Mouse (Mus musculus): ENCODE results near the gene Ranbp17. TPM values are rescaled to one million over a fixed set of nuclear protein-coding genes. Genes with fewer than 3 reads are reported as not detected.

Ranbp17 gene
- polyA plus RNA-seq, 1 experiment from 2014 or later: 4.1 TPM

DNA sequence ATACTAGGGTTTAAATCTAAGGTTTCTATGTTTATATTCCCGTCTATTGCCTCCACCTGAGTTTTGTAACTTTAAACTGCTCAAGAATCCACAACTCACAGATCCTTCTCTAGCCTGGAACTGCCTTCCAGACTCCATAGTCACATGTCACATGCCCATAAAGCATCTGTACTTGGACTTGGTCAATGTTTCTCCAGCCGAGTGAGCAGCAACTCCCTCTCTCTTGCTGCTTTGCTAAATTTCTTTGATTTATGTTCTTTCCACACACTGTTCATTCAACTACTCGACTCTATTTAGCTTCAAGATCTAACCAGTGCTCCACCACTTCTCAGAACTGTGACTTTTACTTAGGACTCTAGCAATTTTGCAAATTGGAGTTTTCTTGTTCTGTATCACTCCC, 238.7 kb downstream of the Ranbp17 start:
- CTCF ChIA-PET: interaction anchor here (1.5 kb wide), 1 partner anchor 10 kb away, joined by 3 read pairs; no protein-coding TSS in a partner anchor
- ATAC-seq (no peak), DNase-seq (ENCODE audit: low read depth, low spot score) (no peak)

DNA sequence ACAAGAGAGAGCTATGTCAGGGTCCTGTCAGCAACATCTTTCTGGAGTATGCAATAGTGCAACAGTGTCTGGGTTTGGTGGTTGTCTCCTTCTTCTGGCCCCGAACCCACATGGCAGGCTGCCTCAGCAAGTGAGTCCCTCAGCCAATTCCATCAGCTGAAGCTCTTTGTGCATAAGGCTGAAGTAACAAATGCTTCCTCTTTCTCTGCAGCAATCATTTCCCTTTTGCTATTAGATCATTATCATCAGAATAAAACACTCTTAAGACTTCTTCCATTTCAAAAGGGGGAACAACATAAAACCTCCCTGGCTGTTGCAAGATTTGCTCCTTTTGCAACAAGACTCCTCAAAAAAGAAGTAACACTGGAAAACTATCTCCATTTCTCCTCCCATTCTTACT, 239.3 kb downstream of the Ranbp17 start:
- ATAC-seq (no peak), DNase-seq (ENCODE audit: low read depth, low spot score) (no peak)
- no peak for TF ChIP-seq CTCF (IDR thresholded peaks at IDR 0.05)
- CTCF ChIA-PET: interaction anchor here (1.5 kb wide), 1 partner anchor 10 kb away, joined by 3 read pairs; no protein-coding TSS in a partner anchor
- no peaks in the 10 kb centered on the region for H3K27me3 ChIP-seq
- POLR2A ChIA-PET: no interaction called here
- in situ Hi-C loops (cut with MboI; ENCODE audit: low pct_unique_long_range_greater_than_20kb): no loop called here

More for the DNA sequence above, 238.7 kb downstream of the Ranbp17 start:
- no peaks in the 10 kb centered on the region for H3K27me3 ChIP-seq
- no peak for TF ChIP-seq CTCF (IDR thresholded peaks at IDR 0.05)
- POLR2A ChIA-PET: no interaction called here
- in situ Hi-C loops (cut with MboI; ENCODE audit: low pct_unique_long_range_greater_than_20kb): no loop called here

DNA sequence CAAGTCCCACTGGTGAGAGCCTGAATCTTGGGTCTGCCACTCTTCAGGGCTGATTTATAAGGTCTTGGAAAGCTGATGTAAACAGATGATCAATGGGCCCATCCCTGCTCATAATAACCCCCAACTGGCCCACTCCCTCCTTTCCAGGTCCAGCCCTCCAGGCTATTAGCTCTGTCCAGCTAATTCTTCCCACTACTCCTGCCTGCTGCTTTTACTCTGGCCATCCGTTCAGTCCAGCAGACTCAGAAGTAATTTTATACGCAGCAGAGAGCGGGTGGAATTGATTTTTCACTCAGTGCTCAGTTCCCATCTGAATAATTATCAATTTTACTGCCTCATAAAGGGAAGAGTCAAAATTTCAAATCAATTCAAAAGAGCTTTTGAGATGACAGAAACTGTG, 273.3 kb downstream of the Ranbp17 start:
- in situ Hi-C loops (cut with MboI; ENCODE audit: low pct_unique_long_range_greater_than_20kb): no loop called here
- CTCF ChIA-PET: interaction anchor here (1.5 kb wide), 1 partner anchor 11 kb away, joined by 5 read pairs; no protein-coding TSS in a partner anchor
- TF ChIP-seq CTCF (IDR thresholded peaks at IDR 0.05): no peak
- POLR2A ChIA-PET: no interaction called here
- no peaks in the 10 kb centered on the region for H3K27me3 ChIP-seq
- no peak for ATAC-seq
- DNase-seq (ENCODE audit: low read depth, low spot score): no peak

DNA sequence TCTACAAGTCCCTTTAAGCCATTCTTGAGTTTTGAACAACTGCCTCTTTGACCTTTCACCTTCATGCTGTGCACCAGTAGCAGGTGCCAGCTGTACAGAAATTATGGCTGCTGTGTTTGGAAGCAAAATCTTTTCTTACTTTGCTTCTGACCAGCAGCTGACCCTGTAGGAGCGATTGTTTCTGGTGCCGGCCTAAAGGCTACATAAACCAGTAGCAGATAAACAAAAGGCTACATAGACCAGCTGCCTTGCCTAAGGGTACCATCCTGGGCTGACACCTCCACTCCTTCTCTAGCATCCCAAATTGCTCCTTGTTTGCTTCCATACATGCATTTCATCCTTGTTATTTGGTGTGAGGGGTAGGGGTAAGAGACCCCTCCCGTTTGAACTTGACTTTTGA, 279.4 kb downstream of the Ranbp17 start:
- TF ChIP-seq CTCF (IDR thresholded peaks at IDR 0.05): no peak
- in situ Hi-C loops (cut with MboI; ENCODE audit: low pct_unique_long_range_greater_than_20kb): no loop called here
- no peaks in the 10 kb centered on the region for H3K27me3 ChIP-seq
- no peak for ATAC-seq
- ChIA-PET CTCF (no interaction called here), POLR2A (no interaction called here)
- DNase-seq (ENCODE audit: low read depth, low spot score): no peak

DNA sequence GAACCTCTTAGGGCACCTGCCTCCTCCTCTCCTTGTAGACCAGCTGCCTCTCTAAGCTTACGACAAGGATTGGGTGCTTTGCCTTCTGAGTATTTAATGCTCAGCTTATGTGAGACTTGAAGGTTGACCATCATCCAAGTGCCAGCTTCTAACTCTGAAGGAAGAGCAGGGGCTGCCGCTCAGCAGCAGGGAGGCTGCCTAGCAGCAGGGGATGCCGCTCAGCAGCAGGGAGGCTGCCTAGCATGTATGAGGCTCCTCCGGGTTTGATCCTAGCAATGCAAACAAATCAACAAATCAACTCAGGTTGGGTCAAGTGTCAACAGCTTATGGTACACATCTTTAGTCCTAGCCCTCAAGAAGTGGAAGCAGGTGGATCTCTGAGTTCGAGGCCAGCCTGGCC, 281.5 kb downstream of the Ranbp17 start:
- no peaks in the 10 kb centered on the region for H3K27me3 ChIP-seq
- TF ChIP-seq CTCF (IDR thresholded peaks at IDR 0.05): no peak
- no peak for DNase-seq (ENCODE audit: low read depth, low spot score)
- ChIA-PET CTCF (interaction anchor here (0.8 kb wide), 1 partner anchor 11 kb away, joined by 3 read pairs; no protein-coding TSS in a partner anchor), POLR2A (no interaction called here)
- ATAC-seq: no peak
- in situ Hi-C loops (cut with MboI; ENCODE audit: low pct_unique_long_range_greater_than_20kb): no loop called here

DNA sequence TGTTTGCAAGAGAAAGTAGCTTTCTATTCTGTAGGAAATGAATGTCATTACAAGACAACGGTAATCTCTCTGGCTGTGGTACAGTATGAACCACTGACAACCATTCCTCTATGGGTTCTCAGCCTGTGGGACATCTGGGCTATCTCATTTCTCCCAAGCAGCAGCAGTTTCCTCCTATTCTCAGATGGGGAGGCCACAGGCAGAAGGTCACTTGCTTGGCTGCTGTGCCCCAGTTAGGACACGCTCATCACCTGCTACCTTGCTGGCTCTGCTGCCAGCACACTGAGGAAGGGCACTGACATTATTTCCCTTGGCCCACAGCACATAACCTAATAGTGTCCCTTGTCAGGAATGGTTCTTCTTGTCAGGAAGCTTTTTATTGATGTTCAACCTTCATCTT, 285.4 kb downstream of the Ranbp17 start:
- TF ChIP-seq CTCF (IDR thresholded peaks at IDR 0.05): no peak
- ATAC-seq: no peak
- CTCF ChIA-PET: interaction anchor here (0.9 to 2.4 kb wide), 3 partner anchors 10 to 13 kb away, joined by 3 to 5 read pairs (median 3); no protein-coding TSS in a partner anchor
- no peak for DNase-seq (ENCODE audit: low read depth, low spot score)
- no peaks in the 10 kb centered on the region for H3K27me3 ChIP-seq
- in situ Hi-C loops (cut with MboI; ENCODE audit: low pct_unique_long_range_greater_than_20kb): no loop called here
- POLR2A ChIA-PET: no interaction called here

DNA sequence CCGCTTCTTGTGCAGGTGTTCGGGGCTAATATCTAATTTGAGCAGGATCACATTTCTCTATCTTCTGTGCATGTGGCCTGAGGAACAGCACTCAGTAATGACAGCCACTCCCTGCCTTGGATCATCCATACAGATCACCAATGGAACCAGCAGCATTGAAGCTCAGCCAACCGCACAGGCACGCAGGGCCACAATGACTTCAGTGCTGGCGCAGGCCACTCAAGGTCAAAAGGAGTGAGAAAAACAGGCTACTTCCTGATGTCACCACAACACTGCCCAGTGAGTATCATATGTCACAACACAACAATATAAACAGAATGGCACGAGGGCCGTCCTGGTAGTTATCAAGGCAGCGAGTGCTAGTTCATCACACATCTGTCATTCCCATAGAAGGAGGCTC, 287.0 kb downstream of the Ranbp17 start:
- ATAC-seq: no peak
- CTCF ChIA-PET: no interaction called here
- no peaks in the 10 kb centered on the region for H3K27me3 ChIP-seq
- no peak for TF ChIP-seq CTCF (IDR thresholded peaks at IDR 0.05)
- POLR2A ChIA-PET: no interaction called here
- no peak for DNase-seq (ENCODE audit: low read depth, low spot score)
- in situ Hi-C loops (cut with MboI; ENCODE audit: low pct_unique_long_range_greater_than_20kb): no loop called here

DNA sequence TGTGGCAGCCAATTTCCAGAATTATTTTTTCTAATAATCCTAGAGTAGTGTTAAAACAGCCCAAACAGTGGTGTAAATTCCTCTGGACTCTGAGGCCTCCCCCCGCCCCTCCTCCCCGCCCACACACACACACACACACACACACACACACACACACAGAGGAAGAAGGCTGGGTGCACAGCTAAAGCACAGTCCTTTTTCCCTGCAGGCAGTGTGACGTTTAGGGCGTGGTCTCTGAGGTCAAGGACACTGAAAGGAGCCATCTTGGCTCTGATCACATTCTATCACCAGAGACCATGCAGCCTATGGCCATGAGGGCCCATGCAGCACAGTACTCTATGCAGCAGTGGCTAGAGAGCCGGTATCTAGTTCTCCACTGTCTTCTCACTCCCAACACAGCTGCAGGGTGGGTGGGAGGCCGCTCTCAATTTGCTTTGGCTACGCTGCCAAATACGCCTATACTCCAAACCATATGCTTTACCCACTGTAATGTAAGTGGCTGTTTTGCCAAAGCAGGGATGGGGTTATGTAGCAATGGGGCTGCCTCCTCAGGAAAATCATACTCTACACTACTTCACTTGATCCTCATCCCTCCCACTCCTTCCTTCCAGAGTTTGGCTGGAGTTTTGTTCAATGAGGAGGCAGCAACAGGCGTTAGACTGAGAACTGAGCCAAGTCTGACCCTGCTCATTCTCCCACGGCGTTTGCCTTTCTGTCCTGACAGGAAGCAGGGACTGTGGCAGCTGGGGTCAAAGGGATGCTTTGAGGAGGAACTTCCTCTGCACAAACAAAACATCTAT, 291.8 kb downstream of the Ranbp17 start:
- no peak for ATAC-seq
- no peak for DNase-seq (ENCODE audit: low read depth, low spot score)
- in situ Hi-C loops (cut with MboI; ENCODE audit: low pct_unique_long_range_greater_than_20kb): no loop called here
- POLR2A ChIA-PET: no interaction called here
- CTCF ChIA-PET: interaction anchor here (1.1 kb wide), 1 partner anchor 45 kb away, joined by 3 read pairs; no protein-coding TSS in a partner anchor
- no peaks in the 10 kb centered on the region for H3K27me3 ChIP-seq
- TF ChIP-seq CTCF (IDR thresholded peaks at IDR 0.05): no peak

DNA sequence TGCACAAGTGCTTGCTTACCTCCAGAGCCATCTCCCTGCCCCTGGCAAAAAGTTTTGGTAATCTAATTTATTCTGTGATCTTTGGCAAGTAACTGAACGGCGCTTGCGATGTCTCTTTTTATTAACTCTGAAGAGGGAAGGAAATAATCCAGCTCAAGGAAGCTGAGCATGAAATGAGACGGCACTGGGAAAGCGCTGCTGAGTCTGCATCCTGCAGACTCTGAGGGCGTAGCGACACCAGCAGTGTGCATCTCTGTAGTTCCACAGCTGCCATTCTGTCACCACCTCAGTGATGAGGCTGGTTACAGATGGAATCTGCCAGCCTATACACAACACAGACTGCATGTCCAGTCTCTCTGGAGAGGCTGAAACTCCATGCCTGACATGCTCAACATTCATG, 292.8 kb downstream of the Ranbp17 start:
- no peak for TF ChIP-seq CTCF (IDR thresholded peaks at IDR 0.05)
- ChIA-PET POLR2A (no interaction called here), CTCF (no interaction called here)
- DNase-seq (ENCODE audit: low read depth, low spot score) (no peak), ATAC-seq (no peak)
- in situ Hi-C loops (cut with MboI; ENCODE audit: low pct_unique_long_range_greater_than_20kb): no loop called here
- H3K27me3 ChIP-seq: no peaks in the 10 kb centered on the region

DNA sequence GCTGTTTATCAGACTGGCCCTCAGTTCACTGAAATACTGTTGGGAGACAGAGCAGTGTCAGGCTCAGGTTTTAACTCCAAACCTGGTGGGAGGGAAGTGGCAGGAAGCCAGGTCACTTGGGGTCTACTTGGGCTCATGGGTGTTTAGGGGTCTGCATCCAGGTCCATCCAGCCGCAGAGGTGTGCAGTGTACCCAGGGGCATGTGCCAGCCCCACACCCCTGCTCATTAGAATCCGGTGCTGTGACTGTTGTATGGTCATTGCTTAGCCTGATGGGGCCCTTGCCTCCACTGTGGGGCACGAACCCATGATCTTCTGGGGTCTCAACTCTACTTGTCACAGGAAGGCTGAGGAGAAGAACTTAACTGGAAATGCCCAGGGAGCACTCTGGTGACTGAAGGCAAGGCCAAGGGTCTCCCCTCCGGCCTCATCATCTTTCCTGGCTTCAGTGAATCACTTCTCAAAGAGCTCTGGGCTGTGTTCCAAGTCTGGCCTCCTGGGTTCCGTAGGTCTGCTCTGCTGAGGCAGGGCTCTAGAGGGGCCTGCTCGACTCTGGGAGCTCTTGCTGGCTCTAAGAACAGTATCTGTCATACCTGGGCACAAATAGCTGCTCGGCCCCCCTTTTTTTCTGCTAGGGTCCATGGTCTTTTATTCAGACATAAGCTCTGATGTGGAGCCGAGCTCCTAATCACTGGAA, 296.0 kb downstream of the Ranbp17 start:
- H3K27me3 ChIP-seq: no peaks in the 10 kb centered on the region
- in situ Hi-C loops (cut with MboI; ENCODE audit: low pct_unique_long_range_greater_than_20kb): no loop called here
- ChIA-PET POLR2A (no interaction called here), CTCF (interaction anchor here (0.9 kb wide), 1 partner anchor 11 kb away, joined by 3 read pairs; no protein-coding TSS in a partner anchor)
- ATAC-seq (peak; percentile 85), DNase-seq (ENCODE audit: low read depth, low spot score) (peak; percentile 47)
- TF ChIP-seq CTCF (IDR thresholded peaks at IDR 0.05): no peak

DNA sequence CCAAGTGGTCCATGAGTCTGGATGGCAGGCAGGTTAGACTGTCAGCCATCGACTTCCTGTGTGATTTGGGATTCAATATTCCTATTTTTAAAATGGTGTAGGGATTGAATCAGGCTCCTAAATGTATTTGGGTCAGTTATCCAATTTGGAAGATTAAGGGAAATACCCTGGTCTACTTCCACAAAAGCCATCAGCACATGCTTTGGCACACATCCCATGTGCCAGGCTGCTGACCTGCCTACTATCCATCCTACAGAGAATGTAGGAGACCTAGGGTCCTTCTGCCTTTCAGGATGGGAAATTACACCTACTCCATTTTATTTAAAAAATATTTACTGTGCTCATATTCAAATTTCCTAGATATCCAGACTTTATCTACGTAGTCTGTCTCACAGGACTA, 306.1 kb downstream of the Ranbp17 start:
- no peak for TF ChIP-seq CTCF (IDR thresholded peaks at IDR 0.05)
- no peak for ATAC-seq
- POLR2A ChIA-PET: interaction anchor here (0.9 kb wide), 1 partner anchor 14 kb away, joined by 3 read pairs; no protein-coding TSS in a partner anchor
- in situ Hi-C loops (cut with MboI; ENCODE audit: low pct_unique_long_range_greater_than_20kb): no loop called here
- CTCF ChIA-PET: no interaction called here
- peaks cover under 1% of the 10 kb centered on the region for H3K27me3 ChIP-seq
- DNase-seq (ENCODE audit: low read depth, low spot score): no peak
